Mouse (Mus musculus) forebrain, embryonic 11.5 days (tissue): Measurements from ENCODE around the gene Xrn1. TPM values are rescaled to one million over a fixed set of nuclear protein-coding genes. Genes with fewer than 3 reads are reported as not detected.
"Not testable (repeated sequence)": the region's sequence is repeated elsewhere in the genome, so short reads cannot be mapped to it uniquely, and the experiment has no call there.

Experiments
- ATAC-seq: fragments of 200-750 bp; cut with Nextera tagmentation; replicated peaks from 2 replicates; pipeline ENCODE4 v1.8.0; 2017; ENCODE audit warnings: moderate TSS enrichment; ENCODE audit not compliant: low FRiP score
- DNase-seq: peaks from one replicate; pipeline ENCODE4 v3.0.0-alpha.2; 2017; ENCODE audit warnings: low spot score
- H3K27ac ChIP-seq: fragments of 300-500 bp; sonication (generic); 2 replicates; pipeline ENCODE4 v1.5.1; 2014; ENCODE audit warnings: low read depth, low read length
- H3K27me3 ChIP-seq: fragments of 300-500 bp; sonication (generic); 2 replicates; pipeline ENCODE4 v1.6.1; 2014; ENCODE audit warnings: mild to moderate bottlenecking, low read length, mixed read lengths; ENCODE audit not compliant: control insufficient read depth, insufficient read depth
- H3K36me3 ChIP-seq: fragments of 300-500 bp; sonication (generic); 2 replicates; pipeline ENCODE4 v1.6.1; 2014; ENCODE audit warnings: mild to moderate bottlenecking, low read length, moderate library complexity, mixed read lengths; ENCODE audit not compliant: control insufficient read depth, insufficient read depth
- H3K4me1 ChIP-seq: fragments of 300-500 bp; sonication (generic); replicated peaks from 2 replicates; pipeline ENCODE4 v1.6.1; 2014; ENCODE audit warnings: low read length, mixed read lengths; ENCODE audit not compliant: control insufficient read depth, insufficient read depth
- H3K4me2 ChIP-seq: fragments of 300-500 bp; sonication (generic); 2 replicates; pipeline ENCODE4 v1.6.1; 2014; ENCODE audit warnings: low read depth, mild to moderate bottlenecking, low read length, moderate library complexity, mixed read lengths; ENCODE audit not compliant: severe bottlenecking
- H3K4me3 ChIP-seq: fragments of 300-500 bp; sonication (generic); 2 replicates; pipeline ENCODE4 v1.5.1; 2014; ENCODE audit warnings: low read depth, low read length
- H3K9ac ChIP-seq: fragments of 300-500 bp; sonication (generic); 2 replicates; pipeline ENCODE4 v1.6.1; 2014; ENCODE audit warnings: low read length
- H3K9me3 ChIP-seq: fragments of 300-500 bp; sonication (generic); 2 replicates; pipeline ENCODE4 v1.6.1; 2016; ENCODE audit warnings: low read length, mixed read lengths; ENCODE audit not compliant: control insufficient read depth
- WGBS: fragments of 180-500 bp; shearing (Covaris S2); extraction: QIAGEN DNeasy Blood & Tissue Kit; methylation state at CpG from one replicate; pipeline ENCODE4 v1.1.7; 2014; 5-methylcytosine and 5-hydroxymethylcytosine counted together
- polyA plus RNA-seq: library from polyadenylated mRNA; unstranded; fragments of >200 nt; fragmentation: Nextera tagmentation; extraction: Ambion mirVana; gene quantifications from 2 replicates; pipeline ENCODE4 v1.2.1, GENCODE M21; 2014

The Xrn1 gene
- polyA plus RNA-seq: 15.4 and 23.8 TPM in 2 replicates

GRCm38 (mm10) chr9:95954585-95955461 lies at the start of gene Xrn1:
Gene Xrn1, plus strand, starts transcription at chr9:95954760.
- no peaks in the 10 kb centered on the region for H3K36me3 ChIP-seq
- peak within 1 kb of the TSS; percentile 95 for H3K9ac ChIP-seq
- ATAC-seq (peak; percentile 99), DNase-seq (peak; percentile 96)
- H3K4me2 ChIP-seq: peak within 1 kb of the TSS; percentile 81
- no peaks in the 10 kb centered on the region for H3K27me3 ChIP-seq
- peak within 1 kb of the TSS; percentile 77 for H3K27ac ChIP-seq
- H3K9me3 ChIP-seq: no peaks in the 10 kb centered on the region
- H3K4me3 ChIP-seq: peak within 1 kb of the TSS; percentile 91
- under 1% methylated on average over 57 of the region's 57 CpGs for WGBS
- no peaks in the 10 kb centered on the region for H3K4me1 ChIP-seq

- no peaks in the 10 kb centered on the region for H3K9me3 ChIP-seq
- H3K36me3 ChIP-seq: no peaks in the 10 kb centered on the region; the same call in 1 of the 2 replicates
- no peak overlapping the region for H3K27ac ChIP-seq
- no peaks in the 10 kb centered on the region for H3K4me1 ChIP-seq
- H3K4me2 ChIP-seq: no peak overlapping the region
- DNase-seq (no peak), ATAC-seq (no peak)
- no peak overlapping the region for H3K4me3 ChIP-seq
- H3K9ac ChIP-seq: no peak overlapping the region
- H3K27me3 ChIP-seq: no peaks in the 10 kb centered on the region
Measured at GRCm38 (mm10) chr9:95932855-95933254, 21.7 kb upstream of the Xrn1 start.

- no peak for ATAC-seq
- Histone ChIP-seq H3K4me3 (no peak overlapping the region; the same call in 1 of the 2 replicates), H3K27me3 (no peaks in the 10 kb centered on the region), H3K27ac (no peak overlapping the region), H3K4me1 (no peaks in the 10 kb centered on the region), H3K4me2 (no peak overlapping the region), H3K9me3 (no peaks in the 10 kb centered on the region), H3K9ac (no peak overlapping the region), H3K36me3 (no peaks in the 10 kb centered on the region)
- 78% methylated on average over 4 of the region's 4 CpGs for WGBS
- DNase-seq: no peak
Measured at GRCm38 (mm10) chr9:95953658-95954057, 902 bp upstream of the Xrn1 start.

- DNase-seq (peak; percentile 68), ATAC-seq (peak; percentile 84)
- no peaks in the 10 kb centered on the region for H3K4me1 ChIP-seq
- H3K27ac ChIP-seq: no peak overlapping the region
- 0% methylated on average over 7 of the region's 7 CpGs for WGBS
- H3K9ac ChIP-seq: peak overlapping the region; percentile 95; the same call in 1 of the 2 replicates
- peak overlapping the region; percentile 81 for H3K4me2 ChIP-seq
- H3K4me3 ChIP-seq: peak overlapping the region; percentile 91
- H3K27me3 ChIP-seq: no peaks in the 10 kb centered on the region
- H3K9me3 ChIP-seq: no peaks in the 10 kb centered on the region
- H3K36me3 ChIP-seq: no peaks in the 10 kb centered on the region
Measured at GRCm38 (mm10) chr9:95954226-95954584, 355 bp upstream of the Xrn1 start.

- Histone ChIP-seq H3K27ac (no peak overlapping the region), H3K36me3 (no peaks in the 10 kb centered on the region), H3K4me1 (no peaks in the 10 kb centered on the region), H3K9me3 (no peaks in the 10 kb centered on the region), H3K4me3 (no peak overlapping the region), H3K4me2 (no peak overlapping the region), H3K9ac (no peak overlapping the region), H3K27me3 (no peaks in the 10 kb centered on the region)
- WGBS: 92% methylated on average over 2 of the region's 2 CpGs
- ATAC-seq: no peak
- no peak for DNase-seq
Measured at GRCm38 (mm10) chr9:95957611-95958010, 3.1 kb downstream of the Xrn1 start.

GRCm38 (mm10) chr9:95958041-95958730 lies 3.6 kb downstream of the Xrn1 start:
- ATAC-seq (no peak), DNase-seq (no peak)

GRCm38 (mm10) chr9:95958731-95959105 lies 4.2 kb downstream of the Xrn1 start:
- H3K27me3 ChIP-seq, H3K36me3 ChIP-seq, H3K9ac ChIP-seq, H3K9me3 ChIP-seq, H3K4me3 ChIP-seq, H3K4me1 ChIP-seq, ATAC-seq, H3K4me2 ChIP-seq, DNase-seq, H3K27ac ChIP-seq: not testable (repeated sequence)
- 92% methylated on average over 2 of the region's 2 CpGs for WGBS

More at GRCm38 (mm10) chr9:95958041-95958730, 3.6 kb downstream of the Xrn1 start:
- Histone ChIP-seq H3K36me3 (no peaks in the 10 kb centered on the region), H3K27me3 (no peaks in the 10 kb centered on the region), H3K9me3 (no peaks in the 10 kb centered on the region), H3K4me1 (no peaks in the 10 kb centered on the region), H3K9ac (no peak overlapping the region), H3K27ac (no peak overlapping the region), H3K4me2 (no peak overlapping the region), H3K4me3 (no peak overlapping the region)
- WGBS: 95% methylated on average over 7 of the region's 7 CpGs

GRCm38 (mm10) chr9:95959246-95959645 lies 4.7 kb downstream of the Xrn1 start:
- H3K4me2 ChIP-seq: no peak overlapping the region
- H3K9me3 ChIP-seq: no peaks in the 10 kb centered on the region
- H3K9ac ChIP-seq: no peak overlapping the region
- H3K36me3 ChIP-seq: no peaks in the 10 kb centered on the region
- H3K4me3 ChIP-seq: no peak overlapping the region
- WGBS: 80% methylated on average over 6 of the region's 6 CpGs
- H3K4me1 ChIP-seq: no peaks in the 10 kb centered on the region
- no peak overlapping the region for H3K27ac ChIP-seq
- H3K27me3 ChIP-seq: no peaks in the 10 kb centered on the region
- no peak for DNase-seq
- ATAC-seq: no peak
